In the genomic region with DNA sequence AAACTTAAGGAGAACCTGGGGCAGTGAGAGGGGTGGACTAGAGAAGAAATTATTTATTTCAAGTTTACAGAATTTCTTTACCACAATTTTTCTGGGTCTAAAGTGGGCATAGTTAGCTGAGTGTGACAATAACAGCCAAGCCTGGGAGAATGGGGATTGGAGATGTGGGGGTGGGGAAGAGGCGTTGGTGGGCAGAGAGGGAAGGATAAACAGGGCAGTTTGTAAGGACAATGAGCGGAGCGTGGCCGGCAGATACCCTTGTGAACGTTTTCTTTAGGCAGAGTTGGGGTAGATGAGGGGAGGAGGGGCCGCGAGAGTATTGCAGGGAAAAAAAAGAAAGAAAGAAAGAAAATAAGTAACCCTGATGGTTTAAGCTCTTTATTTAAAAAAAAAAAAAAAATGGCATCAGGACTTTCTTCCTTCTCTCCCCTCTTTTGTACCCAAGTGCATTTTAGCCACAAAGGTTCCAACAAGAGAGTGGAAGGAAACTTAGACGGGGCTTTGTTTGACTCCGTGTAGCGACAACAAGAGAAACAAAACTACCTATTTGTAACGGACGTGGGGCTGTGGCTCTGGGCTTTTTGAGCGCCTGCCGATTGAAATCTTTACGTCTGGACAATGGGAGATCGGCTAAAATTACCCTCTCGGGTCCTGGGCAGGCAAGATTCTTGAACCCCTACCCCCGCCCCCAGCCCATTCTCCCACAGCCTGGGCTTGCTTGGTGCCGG, we compare ENCODE assay signal across 9 mouse cellular contexts. TPM values are rescaled to one million over a fixed set of nuclear protein-coding genes. Genes with fewer than 3 reads are reported as not detected.
DNase-seq lines count a peak whose midpoint lies in the region; ATAC-seq and TF ChIP-seq lines count a peak whose summit lies in the region.
"Had no signal": no experiment of that assay in that cellular context is flagged by ENCODE, and none has a peak within 500 bp of the region (broad histone marks: within the 10 kb centered on the region; RNA-seq: fewer than 3 reads in every experiment).

No protein-coding gene starts in this region.

- TF ChIP-seq POLR2A in thymus, adult 2 months (IDR thresholded peaks at IDR 0.05; ENCODE audit: control insufficient read depth, extremely low read depth, insufficient read depth, low read length, poor library complexity) = no peak

- no peak for DNase-seq in thymus, adult 2 months
- no peak for DNase-seq in adrenal gland, adult 18-20 months (ENCODE audit: low spot score in 2 of 2)
- DNase-seq in cerebellum, adult 9-11 months = no peak

- peaks cover 29% of the 10 kb centered on the region for H3K9me3 ChIP-seq in megakaryocyte, embryonic 14.5 days
- H3K9me3 ChIP-seq in forebrain, embryonic 12.5 days = no peaks in the 10 kb centered on the region
- H3K9me3 ChIP-seq in limb, embryonic 13.5 days = no peaks in the 10 kb centered on the region
- no peaks in the 10 kb centered on the region for H3K9me3 ChIP-seq in stomach, embryonic 16.5 days (replicated peaks; ENCODE audit: control insufficient read depth, low read length)

- H3K27ac ChIP-seq in forebrain, embryonic 12.5 days = peak overlapping the region; percentile 100
- H3K27ac ChIP-seq in limb, embryonic 13.5 days = no peak overlapping the region
- H3K27ac ChIP-seq in stomach, embryonic 16.5 days (ENCODE audit: low read length) = peak overlapping the region; percentile 95
- H3K27ac ChIP-seq in thymus, adult 2 months (ENCODE audit: control insufficient read depth, insufficient read depth, low read length) = no peak overlapping the region

- H3K9ac ChIP-seq in forebrain, embryonic 12.5 days = peak overlapping the region; percentile 85
- no peak overlapping the region for H3K9ac ChIP-seq in limb, embryonic 13.5 days
- H3K9ac ChIP-seq in stomach, embryonic 16.5 days (ENCODE audit: low read length) = peak overlapping the region; percentile 68

- no peaks in the 10 kb centered on the region for H3K36me3 ChIP-seq in megakaryocyte, embryonic 14.5 days (replicated peaks; ENCODE audit: low read length)
- peaks cover 3% of the 10 kb centered on the region for H3K36me3 ChIP-seq in forebrain, embryonic 12.5 days (replicated peaks)
- H3K36me3 ChIP-seq in limb, embryonic 13.5 days = no peaks in the 10 kb centered on the region
- no peaks in the 10 kb centered on the region for H3K36me3 ChIP-seq in stomach, embryonic 16.5 days (ENCODE audit: control insufficient read depth, insufficient read depth, low read length)
- H3K36me3 ChIP-seq in thymus, adult 2 months (ENCODE audit: control insufficient read depth, insufficient read depth, low read length) = no peaks in the 10 kb centered on the region

- H3K4me1 ChIP-seq in megakaryocyte, embryonic 14.5 days = peaks cover 30% of the 10 kb centered on the region
- H3K4me1 ChIP-seq in forebrain, embryonic 12.5 days = peaks cover 52% of the 10 kb centered on the region
- peaks cover 27% of the 10 kb centered on the region for H3K4me1 ChIP-seq in limb, embryonic 13.5 days
- H3K4me1 ChIP-seq in stomach, embryonic 16.5 days (ENCODE audit: control insufficient read depth, insufficient read depth, low read length) = 0 out of 2 replicates have a peak, but pooled peaks cover 10% of the 10 kb centered on the region
- H3K4me1 ChIP-seq in thymus, adult 2 months (replicated peaks; ENCODE audit: control insufficient read depth, insufficient read depth, low read length) = no peaks in the 10 kb centered on the region

- no peak for TF ChIP-seq CTCF in thymus, adult 2 months (IDR thresholded peaks at IDR 0.05; ENCODE audit: borderline replicate concordance, control insufficient read depth, extremely low read depth, insufficient read depth, low read length, poor library complexity)

- H3K27me3 ChIP-seq in megakaryocyte, embryonic 14.5 days (replicated peaks) = peaks cover 84% of the 10 kb centered on the region
- peaks cover 3% of the 10 kb centered on the region; the same call in 1 of the 2 replicates for H3K27me3 ChIP-seq in forebrain, embryonic 12.5 days
- H3K27me3 ChIP-seq in limb, embryonic 13.5 days = peaks cover 89% of the 10 kb centered on the region
- peaks cover 65% of the 10 kb centered on the region for H3K27me3 ChIP-seq in stomach, embryonic 16.5 days (ENCODE audit: control insufficient read depth, insufficient read depth, low read length)
- H3K27me3 ChIP-seq in thymus, adult 2 months (ENCODE audit: control insufficient read depth, insufficient read depth, low read length) = peaks cover 11% of the 10 kb centered on the region; the same call in 1 of the 2 replicates

- WGBS in forebrain, embryonic 12.5 days = under 1% methylated on average over 19 of the region's 19 CpGs
- 1% methylated on average over 19 of the region's 19 CpGs for WGBS in limb, embryonic 13.5 days
- WGBS in stomach, embryonic 16.5 days = 3% methylated on average over 19 of the region's 19 CpGs
- WGBS in thymus, adult 2 months = 12% methylated on average over 19 of the region's 19 CpGs

- peak overlapping the region; percentile 88 for H3K4me2 ChIP-seq in forebrain, embryonic 12.5 days
- H3K4me2 ChIP-seq in limb, embryonic 13.5 days (replicated peaks) = peak overlapping the region; percentile 73
- H3K4me2 ChIP-seq in stomach, embryonic 16.5 days (ENCODE audit: low read depth, low read length) = peak overlapping the region; percentile 55

- no peak for ATAC-seq in megakaryocyte, adult 5-6 weeks (ENCODE audit: poor library complexity, severe bottlenecking)
- ATAC-seq in forebrain, embryonic 12.5 days (ENCODE audit: low FRiP score) = no peak
- no peak for ATAC-seq in limb, embryonic 13.5 days (ENCODE audit: low FRiP score, low read depth)
- ATAC-seq in stomach, embryonic 16.5 days (ENCODE audit: insufficient read depth, low FRiP score) = no peak

- peak overlapping the region; percentile 56 for H3K4me3 ChIP-seq in megakaryocyte, embryonic 14.5 days (replicated peaks)
- H3K4me3 ChIP-seq in forebrain, embryonic 12.5 days (replicated peaks) = peak overlapping the region; percentile 90
- peak overlapping the region; percentile 44 for H3K4me3 ChIP-seq in limb, embryonic 13.5 days
- peak overlapping the region; percentile 54 for H3K4me3 ChIP-seq in stomach, embryonic 16.5 days (replicated peaks; ENCODE audit: low read length)
- no peak overlapping the region for H3K4me3 ChIP-seq in thymus, adult 2 months (ENCODE audit: control insufficient read depth, insufficient read depth, low read length)
- H3K4me3 ChIP-seq: erythroblast, embryonic 14.5 days had no signal

RNA-seq across cellular contexts. Expression of gene Sox2, which starts 1.9 kb away (rescaled TPM):
- not detected in 2 replicates for polyA plus RNA-seq in megakaryocyte, embryonic 14.5 days (2012; ENCODE audit: insufficient read depth, low replicate concordance)
- total RNA-seq in megakaryocyte, adult 5-6 weeks (2015) = not detected in 2 replicates
- not detected in 2 replicates for total RNA-seq in megakaryocyte, adult 5-6 weeks (2017)
- polyA plus RNA-seq in forebrain, embryonic 12.5 days (2016; fragmentation: Nextera tagmentation; extraction: Ambion mirVana) = 75.5 and 77.0 TPM in 2 replicates
- polyA plus RNA-seq in limb, embryonic 13.5 days (2015; fragmentation: Nextera tagmentation; extraction: Ambion mirVana) = 0.29 and 0.47 TPM in 2 replicates
- 7.7 and 8.6 TPM in 2 replicates for polyA plus RNA-seq in stomach, embryonic 16.5 days (2015; fragmentation: Nextera tagmentation; extraction: Ambion mirVana)
- polyA plus RNA-seq in thymus, adult 2 months (2012; rRNA removed) = 0.08 and 0.19 TPM in 2 replicates
- total RNA-seq in adrenal gland, adult 18-20 months (2021) = under 1 TPM; 0.22 to 0.30 TPM
- polyA plus RNA-seq: erythroblast, embryonic 14.5 days had no signal

Comparison
In these comparisons a context has a peak if more than half of its experiments do, and no peak if none do; other contexts are left out.
1. H3K27ac ChIP-seq: peak in forebrain, embryonic 12.5 days (single experiment) and stomach, embryonic 16.5 days (single experiment); none in limb, embryonic 13.5 days (single experiment) and thymus, adult 2 months (single experiment).
2. Peak in every context shown above with its lines, with median percentiles within 50 percentile points of each other: H3K4me2 ChIP-seq.